16 mouse cellular contexts compared by ENCODE assay signal in genomic region chr8:122313310-122313709, GRCm38 (mm10). TPM values are rescaled to one million over a fixed set of nuclear protein-coding genes. Genes with fewer than 3 reads are reported as not detected.
DNase-seq lines count a peak whose midpoint lies in the region; ATAC-seq lines count a peak whose summit lies in the region.
"Had no signal": no experiment of that assay in that cellular context is flagged by ENCODE, and none has a peak within 500 bp of the region (broad histone marks: within the 10 kb centered on the region; RNA-seq: fewer than 3 reads in every experiment).

No protein-coding gene starts in this region.

- H3K4me1 ChIP-seq in heart, embryonic 13.5 days, result peaks cover 100% of the 10 kb centered on the region

- H3K9ac ChIP-seq in heart, embryonic 13.5 days, result peak overlapping the region; percentile 34; the same call in 1 of the 2 replicates
- H3K9ac ChIP-seq: embryonic facial prominence, embryonic 13.5 days; hindbrain, embryonic 13.5 days; lung, embryonic 15.5 days; neural tube, embryonic 13.5 days had no signal

- no peak overlapping the region for H3K4me3 ChIP-seq in heart, embryonic 13.5 days
- H3K4me3 ChIP-seq: embryonic facial prominence, embryonic 13.5 days; hindbrain, embryonic 13.5 days; lung, embryonic 15.5 days; neural tube, embryonic 13.5 days had no signal

- peaks cover 84% of the 10 kb centered on the region for H3K36me3 ChIP-seq in heart, embryonic 13.5 days
- H3K36me3 ChIP-seq: hindbrain, embryonic 13.5 days; lung, embryonic 15.5 days; neural tube, embryonic 13.5 days had no signal

- DNase-seq in heart, adult 11 months, result no peak
- DNase-seq in spleen, adult 12 weeks (ENCODE audit: low spot score), result peak; percentile 58
- no peak for DNase-seq in spleen, adult 18-20 months
- peak; percentile 91 for DNase-seq in liver
- DNase-seq in yolk sac, embryonic 10.5 days (ENCODE audit: low spot score), result peak; percentile 66
- no peak for DNase-seq in urinary bladder, postnatal 25 days (ENCODE audit: low spot score)
- DNase-seq: cerebellum, postnatal 14 days; kidney, postnatal 10 days; midbrain, embryonic 14.5 days; thymus, postnatal 14 days had no signal

- peak overlapping the region; percentile 81 for H3K27ac ChIP-seq in heart, embryonic 13.5 days (replicated peaks)
- H3K27ac ChIP-seq: embryonic facial prominence, embryonic 13.5 days; hindbrain, embryonic 13.5 days; lung, embryonic 15.5 days; neural tube, embryonic 13.5 days had no signal

- no peaks in the 10 kb centered on the region for H3K9me3 ChIP-seq in heart, embryonic 13.5 days
- H3K9me3 ChIP-seq: embryonic facial prominence, embryonic 13.5 days; hindbrain, embryonic 13.5 days; lung, embryonic 15.5 days; neural tube, embryonic 13.5 days had no signal

- ATAC-seq in heart, embryonic 13.5 days (ENCODE audit: extremely low read depth, insufficient number of reproducible peaks, low FRiP score, low TSS enrichment), result peak; percentile 32; the same call in 1 of the 2 replicates
- ATAC-seq: Patski had no signal

- WGBS in heart, embryonic 13.5 days, result 13% methylated on average over 12 of the region's 12 CpGs

- H3K4me2 ChIP-seq in heart, embryonic 13.5 days, result peak overlapping the region; percentile 37
- H3K4me2 ChIP-seq: embryonic facial prominence, embryonic 13.5 days; hindbrain, embryonic 13.5 days; lung, embryonic 15.5 days; neural tube, embryonic 13.5 days had no signal

- H3K27me3 ChIP-seq in heart, embryonic 13.5 days (replicated peaks), result no peaks in the 10 kb centered on the region
- H3K27me3 ChIP-seq: embryonic facial prominence, embryonic 13.5 days; hindbrain, embryonic 13.5 days; lung, embryonic 15.5 days; neural tube, embryonic 13.5 days; Patski had no signal

RNA-seq across cellular contexts. Expression of gene Zfpm1, which starts 31.4 kb away (rescaled TPM):
- 3.8 TPM in 2 replicates for polyA plus RNA-seq in heart, embryonic 13.5 days (2015; fragmentation: Nextera tagmentation; extraction: Ambion mirVana)

RNA-seq across cellular contexts. Expression of gene Trhr2, which starts 47.2 kb away (rescaled TPM):
- polyA plus RNA-seq in heart, embryonic 13.5 days (2015; fragmentation: Nextera tagmentation; extraction: Ambion mirVana), result not detected in 2 replicates
- polyA plus RNA-seq: hindbrain, embryonic 13.5 days; lung, embryonic 15.5 days; midbrain, embryonic 14.5 days; neural tube, embryonic 13.5 days had no signal

Comparison
In these comparisons a context has a peak if more than half of its experiments do, and no peak if none do; other contexts are left out.
1. DNase-seq: peak in spleen, adult 12 weeks (single experiment), liver (single experiment) and yolk sac, embryonic 10.5 days (single experiment); none in heart, adult 11 months (single experiment), spleen, adult 18-20 months (0 of 2) and urinary bladder, postnatal 25 days (single experiment).